In genomic region chr12:103426710-103427109, GRCm38 (mm10) we compare ENCODE assay signal across 20 mouse cellular contexts. TPM values are rescaled to one million over a fixed set of nuclear protein-coding genes. Genes with fewer than 3 reads are reported as not detected.
DNase-seq lines count a peak whose midpoint lies in the region; ATAC-seq and TF ChIP-seq lines count a peak whose summit lies in the region.
"Had no signal": no experiment of that assay in that cellular context is flagged by ENCODE, and none has a peak within 500 bp of the region (broad histone marks: within the 10 kb centered on the region; RNA-seq: fewer than 3 reads in every experiment).

No protein-coding gene starts in this region.

- no peak for TF ChIP-seq EP300 in liver, embryonic 14.5 days (IDR thresholded peaks at IDR 0.05; ENCODE audit: low read depth)
- TF ChIP-seq EP300 in ES-Bruce4 (IDR thresholded peaks at IDR 0.05; ENCODE audit: insufficient read depth, low read depth, low read length) = no peak

- H3K27me3 ChIP-seq in liver, embryonic 14.5 days (ENCODE audit: control insufficient read depth, insufficient read depth, low read length) = no peaks in the 10 kb centered on the region
- no peaks in the 10 kb centered on the region for H3K27me3 ChIP-seq in liver, embryonic 12.5 days (replicated peaks)
- H3K27me3 ChIP-seq in ES-Bruce4 (ENCODE audit: control insufficient read depth, insufficient read depth, low read length, poor library complexity, severe bottlenecking) = no peaks in the 10 kb centered on the region
- H3K27me3 ChIP-seq: CH12.LX; heart, embryonic 12.5 days had no signal

- intact Hi-C loops in gastrocnemius, adult 2 months (cut with DNase I) = loop anchor here (1.0 kb wide), 1 partner anchor 66 kb away; no protein-coding TSS in a partner anchor

- peaks cover 2 to 18% of the 10 kb centered on the region in 2 experiments for H3K4me1 ChIP-seq in liver, embryonic 14.5 days (replicated peaks; ENCODE audit: control insufficient read depth in 2 of 2, insufficient read depth in 2 of 2, low read length in 1 of 2)
- H3K4me1 ChIP-seq in liver, embryonic 12.5 days = peaks cover 31% of the 10 kb centered on the region
- peaks cover 2% of the 10 kb centered on the region for H3K4me1 ChIP-seq in ES-Bruce4 (ENCODE audit: control insufficient read depth, insufficient read depth, low read length)

- peaks cover 3% of the 10 kb centered on the region for H3K9me3 ChIP-seq in liver, embryonic 14.5 days (ENCODE audit: control insufficient read depth, low read length)
- H3K9me3 ChIP-seq in liver, embryonic 12.5 days (replicated peaks) = 0 out of 2 replicates have a peak, but pooled peaks cover 4% of the 10 kb centered on the region
- H3K9me3 ChIP-seq in ES-Bruce4 (replicated peaks; ENCODE audit: control insufficient read depth, insufficient read depth, low read length, poor library complexity, severe bottlenecking) = no peaks in the 10 kb centered on the region
- H3K9me3 ChIP-seq: heart, embryonic 12.5 days; neural tube, embryonic 13.5 days had no signal

- 81% methylated on average over 7 of the region's 7 CpGs for WGBS in liver, embryonic 14.5 days (ENCODE audit: insufficient replicate concordance)
- 80% methylated on average over 7 of the region's 7 CpGs for WGBS in liver, embryonic 12.5 days (ENCODE audit: insufficient replicate concordance)

- TF ChIP-seq POLR2A in ES-Bruce4 (IDR thresholded peaks at IDR 0.05; ENCODE audit: insufficient read depth, low read length) = no peak

- no peak overlapping the region for H3K9ac ChIP-seq in liver, embryonic 14.5 days (replicated peaks)
- H3K9ac ChIP-seq in liver, embryonic 12.5 days = no peak overlapping the region
- H3K9ac ChIP-seq in ES-Bruce4 (ENCODE audit: low read depth, poor library complexity, severe bottlenecking) = no peak overlapping the region
- H3K9ac ChIP-seq: heart, embryonic 12.5 days had no signal

- H3K36me3 ChIP-seq in liver, embryonic 14.5 days (replicated peaks; ENCODE audit: control insufficient read depth, insufficient read depth, low read depth) = peaks cover 14% of the 10 kb centered on the region
- H3K36me3 ChIP-seq in liver, embryonic 12.5 days = peaks cover 24% of the 10 kb centered on the region
- peaks cover 18% of the 10 kb centered on the region for H3K36me3 ChIP-seq in ES-Bruce4 (ENCODE audit: control insufficient read depth, insufficient read depth, low read length, poor library complexity, severe bottlenecking)

- H3K4me3 ChIP-seq in gastrocnemius, adult 2 months = no peak overlapping the region
- no peak overlapping the region for H3K4me3 ChIP-seq in liver, embryonic 14.5 days (ENCODE audit: insufficient read depth in 1 of 2, low read depth in 2 of 2, low read length in 2 of 2)
- no peak overlapping the region for H3K4me3 ChIP-seq in liver, embryonic 12.5 days
- H3K4me3 ChIP-seq in ES-Bruce4 (ENCODE audit: low read depth, low read length) = no peak overlapping the region

- H3K27ac ChIP-seq in gastrocnemius, adult 2 months = 0 out of 2 replicates have a peak overlapping the region, but pooled peaks have one; percentile 76
- no peak overlapping the region for H3K27ac ChIP-seq in liver, embryonic 14.5 days
- H3K27ac ChIP-seq in liver, embryonic 12.5 days = no peak overlapping the region
- H3K27ac ChIP-seq in ES-Bruce4 (ENCODE audit: insufficient read depth, low read length) = no peak overlapping the region

- DNase-seq in gastrocnemius, adult 2 months = no peak
- DNase-seq in gastrocnemius, adult 8-10 months (ENCODE audit: low spot score in 2 of 2) = no peak
- no peak for DNase-seq in liver, embryonic 14.5 days (ENCODE audit: low read depth in 3 of 3, low spot score in 3 of 3)
- DNase-seq in R1 (ENCODE audit: low read depth, low spot score) = peak; percentile 55
- no peak for DNase-seq in spleen, postnatal 36 days (ENCODE audit: low spot score in 2 of 2)
- DNase-seq: adrenal gland, postnatal 10 days; gastrocnemius, postnatal 36 days; kidney, adult 2 months; lung, postnatal 4 days; midbrain, embryonic 14.5 days had no signal

- ATAC-seq in liver, embryonic 14.5 days (ENCODE audit: insufficient read depth) = no peak
- ATAC-seq in liver, embryonic 12.5 days = no peak

- H3K4me2 ChIP-seq in liver, embryonic 14.5 days (ENCODE audit: low read depth) = no peak overlapping the region
- no peak overlapping the region for H3K4me2 ChIP-seq in liver, embryonic 12.5 days

- TF ChIP-seq CTCF in gastrocnemius, adult 2 months (IDR thresholded peaks at IDR 0.05) = no peak
- 0 out of 2 replicates have a peak, but pooled peaks have one; percentile 22 for TF ChIP-seq CTCF in liver, embryonic 14.5 days (IDR thresholded peaks at IDR 0.05; ENCODE audit: low read depth)
- peak; percentile 6 for TF ChIP-seq CTCF in ES-Bruce4 (IDR thresholded peaks at IDR 0.05; ENCODE audit: low read depth, low read length)

RNA-seq across cellular contexts. Expression of gene Ddx24, which starts 1.1 kb away (rescaled TPM):
- total RNA-seq in gastrocnemius, adult 2 months (2021) = 10 to 100 TPM; 75.2 to 83.5 TPM
- total RNA-seq in gastrocnemius, adult 8-10 months (2022) = 10 to 100 TPM; 79.0 to 94.0 (median 83.7) TPM
- polyA plus RNA-seq in liver, embryonic 14.5 days (2012; rRNA removed) = 17.4 and 25.0 TPM in 2 replicates
- polyA plus RNA-seq in liver, embryonic 14.5 days (2014; fragmentation: Nextera tagmentation; extraction: Ambion mirVana) = 38.3 and 44.1 TPM in 2 replicates
- 69.1 and 72.6 TPM in 2 replicates for polyA plus RNA-seq in liver, embryonic 12.5 days (2016; fragmentation: Nextera tagmentation; extraction: Ambion mirVana)
- polyA plus RNA-seq in ES-Bruce4 (2011; ENCODE audit: insufficient read depth, insufficient read length, low read depth, missing spikeins) = 83.6 and 86.5 TPM in 2 replicates

RNA-seq across cellular contexts. Expression of gene Ifi27, which starts 7.3 kb away (rescaled TPM):
- total RNA-seq in gastrocnemius, adult 2 months (2021) = 10 to 100 TPM; 46.8 to 61.0 TPM
- 10 to 100 TPM; 53.1 to 81.9 (median 71.7) TPM for total RNA-seq in gastrocnemius, adult 8-10 months (2022)
- polyA plus RNA-seq in liver, embryonic 14.5 days (2012; rRNA removed) = 9.3 and 12.2 TPM in 2 replicates
- 12.8 and 18.6 TPM in 2 replicates for polyA plus RNA-seq in liver, embryonic 14.5 days (2014; fragmentation: Nextera tagmentation; extraction: Ambion mirVana)
- polyA plus RNA-seq in liver, embryonic 12.5 days (2016; fragmentation: Nextera tagmentation; extraction: Ambion mirVana) = 9.8 and 11.6 TPM in 2 replicates
- 2.1 and 3.1 TPM in 2 replicates for polyA plus RNA-seq in ES-Bruce4 (2011; ENCODE audit: insufficient read depth, insufficient read length, low read depth, missing spikeins)

RNA-seq across cellular contexts. Expression of gene Ifi27l2a, which starts 16.8 kb away (rescaled TPM):
- 10 to 100 TPM in 1 of 2 experiments, 1 to 10 TPM in 1; 5.9 to 11.1 TPM for total RNA-seq in gastrocnemius, adult 2 months (2021)
- 10 to 100 TPM in 3 of 4 experiments, 1 to 10 TPM in 1; 3.9 to 53.1 (median 26.9) TPM for total RNA-seq in gastrocnemius, adult 8-10 months (2022)
- polyA plus RNA-seq in liver, embryonic 14.5 days (2012; rRNA removed) = 5.2 and 7.6 TPM in 2 replicates
- 8.3 and 10.8 TPM in 2 replicates for polyA plus RNA-seq in liver, embryonic 14.5 days (2014; fragmentation: Nextera tagmentation; extraction: Ambion mirVana)
- 1.4 and 1.6 TPM in 2 replicates for polyA plus RNA-seq in liver, embryonic 12.5 days (2016; fragmentation: Nextera tagmentation; extraction: Ambion mirVana)
- polyA plus RNA-seq in ES-Bruce4 (2011; ENCODE audit: insufficient read depth, insufficient read length, low read depth, missing spikeins) = 5.0 and 9.6 TPM in 2 replicates

RNA-seq across cellular contexts. Expression of gene 9330161L09Rik, which starts 19.1 kb away (rescaled TPM):
- 1 to 10 TPM in 1 of 2 experiments, under 1 TPM in 1; 0.82 to 1.9 TPM for total RNA-seq in gastrocnemius, adult 2 months (2021)
- 1 to 10 TPM in 2 of 4 experiments, under 1 TPM in 1, not detected in 1; 0.99 to 1.2 (median 1.2) TPM for total RNA-seq in gastrocnemius, adult 8-10 months (2022)
- 0.10 and 0.15 TPM in 2 replicates for polyA plus RNA-seq in liver, embryonic 14.5 days (2012; rRNA removed)
- polyA plus RNA-seq in liver, embryonic 14.5 days (2014; fragmentation: Nextera tagmentation; extraction: Ambion mirVana) = 0.10 TPM in 1 of 2 replicates, not detected in the other
- polyA plus RNA-seq in liver, embryonic 12.5 days (2016; fragmentation: Nextera tagmentation; extraction: Ambion mirVana) = 0.18 and 0.24 TPM in 2 replicates
- 0.67 and 1.8 TPM in 2 replicates for polyA plus RNA-seq in ES-Bruce4 (2011; ENCODE audit: insufficient read depth, insufficient read length, low read depth, missing spikeins)
- polyA plus RNA-seq: erythroblast, embryonic 14.5 days had no signal

RNA-seq across cellular contexts. Expression of gene Ifi27l2b, which starts 30.3 kb away (rescaled TPM):
- not detected for total RNA-seq in gastrocnemius, adult 2 months (2021)
- total RNA-seq in gastrocnemius, adult 8-10 months (2022) = not detected
- polyA plus RNA-seq in liver, embryonic 14.5 days (2012; rRNA removed) = not detected in 2 replicates
- not detected in 2 replicates for polyA plus RNA-seq in liver, embryonic 14.5 days (2014; fragmentation: Nextera tagmentation; extraction: Ambion mirVana)
- not detected in 2 replicates for polyA plus RNA-seq in liver, embryonic 12.5 days (2016; fragmentation: Nextera tagmentation; extraction: Ambion mirVana)
- polyA plus RNA-seq in ES-Bruce4 (2011; ENCODE audit: insufficient read depth, insufficient read length, low read depth, missing spikeins) = not detected in 2 replicates
- total RNA-seq: adrenal gland, postnatal 10 days; CH12.LX; gastrocnemius, postnatal 36 days; hematopoietic stem cell, adult 5-6 weeks; layer of hippocampus, adult 8-10 months; left cerebral cortex, postnatal 25 days had no signal
- polyA plus RNA-seq: erythroblast, embryonic 14.5 days; liver, embryonic 11.5 days; midbrain, embryonic 14.5 days; neural tube, embryonic 13.5 days had no signal
